12 mouse cellular contexts compared by ENCODE assay signal in genomic region chr2:120481921-120482320, GRCm38 (mm10).
"Had no signal": no experiment of that assay in that cellular context is flagged by ENCODE, and none has a peak within 500 bp of the region (broad histone marks: within the 10 kb centered on the region; RNA-seq: fewer than 3 reads in every experiment).

No protein-coding gene starts in this region.

- DNase-seq: kidney, adult 8-10 months; kidney, postnatal 25 days; lung, adult 2 months; lung, postnatal 36 days; midbrain, embryonic 14.5 days; retina, postnatal 1 day; right cerebral cortex, postnatal 4 days had no signal

- H3K27me3 ChIP-seq: liver, embryonic 15.5 days; neural tube, embryonic 13.5 days had no signal

- H3K36me3 ChIP-seq: limb, embryonic 10.5 days; liver, embryonic 15.5 days; neural tube, embryonic 13.5 days had no signal

- H3K9ac ChIP-seq: liver, embryonic 15.5 days; neural tube, embryonic 13.5 days had no signal

- H3K27ac ChIP-seq: left cerebral cortex, adult 2 months; limb, embryonic 10.5 days; liver, embryonic 15.5 days; neural tube, embryonic 13.5 days had no signal

- H3K4me3 ChIP-seq: left cerebral cortex, adult 2 months; limb, embryonic 10.5 days; liver, embryonic 15.5 days; neural tube, embryonic 13.5 days had no signal

- H3K4me2 ChIP-seq: liver, embryonic 11.5 days; liver, embryonic 15.5 days; neural tube, embryonic 13.5 days had no signal

- H3K9me3 ChIP-seq: limb, embryonic 10.5 days; liver, embryonic 15.5 days; neural tube, embryonic 13.5 days had no signal

- H3K4me1 ChIP-seq: liver, embryonic 15.5 days; neural tube, embryonic 13.5 days had no signal
